Mouse (Mus musculus) embryonic facial prominence, embryonic 14.5 days (tissue): ENCODE results near the gene Tmbim1. TPM values are rescaled to one million over a fixed set of nuclear protein-coding genes. Genes with fewer than 3 reads are reported as not detected.

Source experiments
- ATAC-seq: fragments of 200-750 bp; cut with Nextera tagmentation; 2 replicates; pipeline ENCODE4 v1.8.0; 2017; ENCODE audit warnings: low read depth, moderate number of reproducible peaks, moderate TSS enrichment
- DNase-seq: peaks from one replicate; pipeline ENCODE4 v3.0.0-alpha.2; 2015; ENCODE audit warnings: low spot score
- H3K27ac ChIP-seq: fragments of 300-500 bp; sonication (generic); replicated peaks from 2 replicates; pipeline ENCODE4 v1.5.1; 2014; ENCODE audit warnings: low read depth, mild to moderate bottlenecking, low read length, moderate library complexity
- H3K27me3 ChIP-seq: fragments of 300-500 bp; sonication (generic); replicated peaks from 2 replicates; pipeline ENCODE4 v1.6.1; 2014; ENCODE audit warnings: low read length; ENCODE audit not compliant: control insufficient read depth, insufficient read depth
- H3K36me3 ChIP-seq: fragments of 300-500 bp; sonication (generic); 2 replicates; pipeline ENCODE4 v1.6.1; 2014; ENCODE audit warnings: low read length, mixed read lengths; ENCODE audit not compliant: control insufficient read depth, insufficient read depth
- H3K4me1 ChIP-seq: fragments of 300-500 bp; sonication (generic); 2 replicates; pipeline ENCODE4 v1.6.1; 2014; ENCODE audit warnings: antibody characterized with exemption, low read length; ENCODE audit not compliant: control insufficient read depth, insufficient read depth
- H3K4me2 ChIP-seq: fragments of 300-500 bp; sonication (generic); 2 replicates; pipeline ENCODE4 v1.6.1; 2014; ENCODE audit warnings: low read depth, mild to moderate bottlenecking, low read length, moderate library complexity, mixed read lengths
- H3K4me3 ChIP-seq: fragments of 300-500 bp; sonication (generic); 2 replicates; pipeline ENCODE4 v1.5.1; 2014; ENCODE audit warnings: low read depth, mild to moderate bottlenecking, low read length
- H3K9ac ChIP-seq: fragments of 300-500 bp; sonication (generic); 2 replicates; pipeline ENCODE4 v1.6.1; 2014; ENCODE audit warnings: low read depth, mild to moderate bottlenecking, low read length, moderate library complexity, mixed read lengths
- H3K9me3 ChIP-seq: fragments of 300-500 bp; sonication (generic); 2 replicates; pipeline ENCODE4 v1.6.1; 2016; ENCODE audit warnings: low read length; ENCODE audit not compliant: control insufficient read depth
- WGBS: fragments of 180-500 bp; shearing (Covaris S2); extraction: QIAGEN DNeasy Blood & Tissue Kit; methylation state at CpG from one replicate; pipeline ENCODE4 v1.1.7; 2014; 5-methylcytosine and 5-hydroxymethylcytosine counted together
- polyA plus RNA-seq: library from polyadenylated mRNA; unstranded; fragments of >200 nt; fragmentation: Nextera tagmentation; extraction: Ambion mirVana; gene quantifications from 2 replicates; pipeline ENCODE4 v1.2.1, GENCODE M21; 2014

Tmbim1 gene
- polyA plus RNA-seq, 1 experiment from 2014 or later, result 35.6 TPM

DNA sequence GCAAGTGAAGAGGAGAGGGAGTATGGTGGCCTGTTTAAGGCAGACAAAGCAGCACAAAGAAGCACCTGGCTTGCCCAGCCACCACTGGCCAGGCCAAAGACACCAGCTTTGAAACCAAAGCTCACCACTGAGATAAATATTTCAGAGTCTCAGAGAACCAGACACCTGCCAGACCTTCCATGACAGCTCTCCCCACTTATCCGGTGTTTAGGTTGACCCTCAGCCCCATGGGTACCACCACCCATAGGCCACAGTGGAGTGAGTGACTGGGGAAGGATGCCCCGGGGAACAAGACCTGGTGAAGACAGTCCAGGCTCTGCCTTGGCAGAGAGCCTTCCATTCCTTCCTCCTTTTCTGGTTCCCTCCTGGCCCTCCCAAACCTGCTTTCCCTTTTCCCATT, 2.6 kb downstream of the Tmbim1 start:
- Histone ChIP-seq H3K4me3 (peak overlapping the region; percentile 74), H3K4me1 (peaks cover 5% of the 10 kb centered on the region), H3K9me3 (no peaks in the 10 kb centered on the region), H3K36me3 (no peaks in the 10 kb centered on the region), H3K27me3 (no peaks in the 10 kb centered on the region), H3K9ac (no peak overlapping the region), H3K27ac (no peak overlapping the region), H3K4me2 (peak overlapping the region; percentile 77)
- 62% methylated on average over 2 of the region's 2 CpGs for WGBS
- ATAC-seq (no peak), DNase-seq (no peak)

DNA sequence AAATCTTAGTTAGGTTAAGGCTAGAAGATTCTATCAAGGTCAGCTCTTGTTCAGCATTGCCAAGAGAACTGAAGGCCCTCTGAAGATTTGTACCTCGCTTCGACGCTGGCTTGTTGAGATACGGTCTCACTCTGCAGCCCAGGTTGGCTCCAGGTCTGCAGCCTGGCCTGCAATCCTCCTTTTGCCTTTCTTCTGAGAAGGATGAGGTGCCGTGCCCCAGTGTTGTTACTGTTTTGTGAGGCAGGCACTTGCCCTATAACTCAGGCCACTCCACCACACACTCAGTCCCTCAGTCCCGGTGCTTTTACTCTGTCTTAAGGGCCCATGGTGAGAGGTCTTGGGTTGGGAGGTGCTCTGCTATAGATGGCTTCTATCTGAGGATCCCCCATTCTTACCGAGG, 3.2 kb downstream of the Tmbim1 start:
- Histone ChIP-seq H3K27ac (no peak overlapping the region), H3K9ac (no peak overlapping the region), H3K4me1 (peaks cover 7% of the 10 kb centered on the region), H3K36me3 (no peaks in the 10 kb centered on the region), H3K4me3 (no peak overlapping the region), H3K9me3 (no peaks in the 10 kb centered on the region), H3K27me3 (no peaks in the 10 kb centered on the region), H3K4me2 (no peak overlapping the region)
- DNase-seq (no peak), ATAC-seq (no peak)
- WGBS, result 87% methylated on average over 7 of the region's 7 CpGs

DNA sequence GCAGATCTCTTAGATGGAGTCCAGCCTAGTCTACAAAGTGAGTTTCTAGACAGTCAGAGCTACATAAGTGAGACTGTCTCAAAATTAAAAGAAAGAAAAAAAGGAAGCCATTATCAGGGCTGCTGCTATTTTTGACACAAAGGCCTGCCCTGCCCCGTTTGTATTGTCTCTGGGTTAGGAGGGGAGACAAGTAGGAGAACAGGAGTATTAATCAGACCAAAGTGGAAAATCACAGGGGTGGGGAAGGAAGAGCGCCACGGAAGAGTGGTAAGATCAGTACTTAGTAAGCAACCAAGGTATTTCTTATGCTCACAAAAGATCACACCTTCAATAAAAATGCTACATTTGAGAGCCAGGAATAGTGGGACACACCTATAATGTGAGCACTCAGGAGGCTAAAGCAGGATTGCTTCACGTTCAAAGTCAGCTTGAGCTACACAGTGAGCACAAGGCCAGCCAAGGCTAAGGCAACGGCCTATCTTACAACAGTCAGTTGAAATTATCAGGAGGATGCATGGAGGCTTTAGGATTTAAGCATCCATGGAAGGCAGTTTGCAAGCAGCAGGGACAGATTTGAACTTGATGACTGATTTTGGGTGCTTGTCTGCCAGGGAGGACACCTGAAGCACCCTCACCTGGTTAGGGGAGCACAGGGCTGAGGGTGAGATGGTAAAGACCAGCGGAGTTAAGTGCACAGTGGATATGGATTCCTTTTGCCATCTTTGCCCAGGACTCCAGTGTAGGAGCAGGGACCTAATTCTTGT, 4.9 kb downstream of the Tmbim1 start:
- no peak for DNase-seq
- ATAC-seq, result no peak
- H3K27ac ChIP-seq, result no peak overlapping the region
- H3K9ac ChIP-seq, result no peak overlapping the region
- no peak overlapping the region for H3K4me2 ChIP-seq
- no peak overlapping the region for H3K4me3 ChIP-seq
- no peaks in the 10 kb centered on the region for H3K36me3 ChIP-seq
- WGBS, result 78% methylated on average over 6 of the region's 6 CpGs
- H3K9me3 ChIP-seq, result no peaks in the 10 kb centered on the region
- peaks cover 24% of the 10 kb centered on the region for H3K4me1 ChIP-seq
- no peaks in the 10 kb centered on the region for H3K27me3 ChIP-seq

DNA sequence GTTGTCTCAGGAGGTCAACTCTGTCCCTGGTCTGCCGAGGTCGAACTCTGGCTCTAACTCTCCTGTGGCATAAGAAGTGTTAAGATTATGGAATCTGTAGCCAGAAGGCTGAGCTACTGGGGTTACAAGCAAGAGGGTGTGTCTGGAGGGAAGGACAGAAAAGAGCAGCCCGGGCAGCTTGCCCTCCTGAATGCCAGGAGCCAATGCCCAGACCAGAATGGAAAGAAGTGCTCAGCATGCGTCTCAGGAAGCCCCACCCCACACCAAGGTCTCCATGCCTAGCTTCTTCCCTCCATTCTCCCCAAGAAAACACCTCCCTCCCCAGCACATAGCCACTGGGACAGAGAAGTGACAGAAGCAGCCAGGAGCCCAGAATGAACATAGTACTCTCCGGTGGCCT, 6.4 kb downstream of the Tmbim1 start:
- ATAC-seq (no peak), DNase-seq (no peak)
- Histone ChIP-seq H3K4me3 (no peak overlapping the region), H3K27ac (peak overlapping the region; percentile 28; the same call in 1 of the 2 replicates), H3K9ac (no peak overlapping the region), H3K27me3 (no peaks in the 10 kb centered on the region), H3K36me3 (peaks cover 3% of the 10 kb centered on the region; the same call in 1 of the 2 replicates), H3K9me3 (no peaks in the 10 kb centered on the region), H3K4me1 (peaks cover 34% of the 10 kb centered on the region), H3K4me2 (no peak overlapping the region)
- WGBS, result 64% methylated on average over 5 of the region's 5 CpGs

DNA sequence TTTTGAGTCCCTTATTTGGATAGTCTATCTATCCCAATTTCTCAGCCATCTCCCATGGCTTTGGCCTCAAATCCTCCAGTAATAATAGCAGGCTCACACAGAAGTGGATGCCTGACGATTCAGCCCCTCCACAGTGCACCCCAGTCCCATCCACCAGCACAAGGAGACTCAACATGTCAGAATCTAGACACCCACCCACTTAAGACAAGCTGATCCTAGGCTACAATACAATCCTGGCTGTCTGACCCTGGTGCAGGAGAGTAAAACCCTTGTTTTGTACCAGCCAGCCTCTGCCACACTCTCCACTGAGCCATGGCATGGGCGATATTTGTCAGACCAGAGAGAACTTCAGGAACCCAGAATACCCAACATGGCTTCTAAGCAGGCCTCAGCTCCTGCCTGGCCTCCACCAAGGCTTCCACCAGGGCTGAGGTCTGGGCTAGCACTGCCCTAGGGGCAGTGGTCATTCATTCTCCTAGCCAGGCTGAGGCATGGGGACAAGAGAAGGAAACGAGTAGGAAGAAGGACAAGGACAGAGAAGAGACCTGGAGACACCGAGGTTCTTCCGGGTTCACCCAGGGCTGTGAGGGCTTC, 7.2 kb downstream of the Tmbim1 start:
- H3K27me3 ChIP-seq, result no peaks in the 10 kb centered on the region
- H3K4me1 ChIP-seq, result peaks cover 34% of the 10 kb centered on the region
- peaks cover 10% of the 10 kb centered on the region; the same call in 1 of the 2 replicates for H3K36me3 ChIP-seq
- no peak overlapping the region for H3K27ac ChIP-seq
- H3K9ac ChIP-seq, result no peak overlapping the region
- H3K9me3 ChIP-seq, result no peaks in the 10 kb centered on the region
- no peak for DNase-seq
- ATAC-seq, result no peak
- H3K4me2 ChIP-seq, result no peak overlapping the region
- no peak overlapping the region for H3K4me3 ChIP-seq
- WGBS, result 84% methylated on average over 5 of the region's 5 CpGs

DNA sequence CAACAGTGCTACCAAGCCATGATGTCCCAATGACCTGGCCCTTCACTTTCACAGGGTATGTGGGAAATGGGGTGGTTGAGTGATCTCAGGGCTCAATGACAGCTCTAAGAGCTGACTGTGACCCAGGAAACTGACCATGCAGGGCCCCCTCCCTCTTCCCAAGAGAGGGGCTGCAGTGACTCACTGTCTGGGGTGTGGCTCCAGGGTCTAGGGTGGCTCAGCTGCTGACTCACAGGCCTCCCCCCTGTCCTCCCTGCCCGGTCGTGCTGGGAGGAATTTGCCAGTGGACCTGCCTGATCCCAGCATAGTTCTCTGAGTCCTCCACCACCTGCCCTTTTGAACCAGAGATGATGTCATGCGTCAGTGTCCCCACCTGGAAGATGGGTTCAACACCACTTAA, 8.2 kb downstream of the Tmbim1 start:
- H3K9ac ChIP-seq, result peak overlapping the region; percentile 32; the same call in 1 of the 2 replicates

DNA sequence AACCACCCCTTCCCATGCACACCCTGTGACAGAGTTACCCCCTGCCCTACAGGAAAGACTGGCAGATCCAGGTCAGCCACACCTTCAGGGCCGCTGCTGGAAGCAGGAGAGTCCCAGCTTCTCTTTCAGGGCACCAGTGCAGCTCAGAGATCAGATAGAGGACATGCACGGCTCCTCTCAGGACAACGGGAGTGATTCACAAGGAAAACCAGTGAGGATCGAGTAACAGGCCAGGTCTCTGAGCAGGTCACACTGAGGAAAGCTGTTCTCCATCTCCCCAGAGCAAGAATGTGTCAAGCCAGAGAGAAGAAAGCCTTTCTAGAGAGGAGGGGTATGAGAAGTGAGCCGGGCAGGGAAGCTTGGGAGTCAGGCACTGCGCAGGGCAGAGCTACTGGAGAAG, 8.9 kb downstream of the Tmbim1 start:
- H3K27ac ChIP-seq, result peak overlapping the region; percentile 91
- H3K9ac ChIP-seq, result peak overlapping the region; percentile 32
- H3K4me3 ChIP-seq, result no peak overlapping the region
- WGBS, result 35% methylated on average over 6 of the region's 6 CpGs
- ATAC-seq, result no peak; the same call in 1 of the 2 replicates
- no peaks in the 10 kb centered on the region for H3K9me3 ChIP-seq
- no peaks in the 10 kb centered on the region for H3K27me3 ChIP-seq
- peak; percentile 37 for DNase-seq
- peaks cover 29% of the 10 kb centered on the region for H3K4me1 ChIP-seq
- peak overlapping the region; percentile 45 for H3K4me2 ChIP-seq
- H3K36me3 ChIP-seq, result peaks cover 27% of the 10 kb centered on the region; the same call in 1 of the 2 replicates

More for the DNA sequence above, 8.2 kb downstream of the Tmbim1 start:
- Histone ChIP-seq H3K9me3 (no peaks in the 10 kb centered on the region), H3K4me2 (peak overlapping the region; percentile 45), H3K27ac (peak overlapping the region; percentile 91), H3K27me3 (no peaks in the 10 kb centered on the region), H3K4me3 (no peak overlapping the region), H3K4me1 (peaks cover 29% of the 10 kb centered on the region), H3K36me3 (peaks cover 20% of the 10 kb centered on the region; the same call in 1 of the 2 replicates)
- DNase-seq (peak; percentile 24), ATAC-seq (no peak)
- WGBS, result 65% methylated on average over 3 of the region's 3 CpGs

DNA sequence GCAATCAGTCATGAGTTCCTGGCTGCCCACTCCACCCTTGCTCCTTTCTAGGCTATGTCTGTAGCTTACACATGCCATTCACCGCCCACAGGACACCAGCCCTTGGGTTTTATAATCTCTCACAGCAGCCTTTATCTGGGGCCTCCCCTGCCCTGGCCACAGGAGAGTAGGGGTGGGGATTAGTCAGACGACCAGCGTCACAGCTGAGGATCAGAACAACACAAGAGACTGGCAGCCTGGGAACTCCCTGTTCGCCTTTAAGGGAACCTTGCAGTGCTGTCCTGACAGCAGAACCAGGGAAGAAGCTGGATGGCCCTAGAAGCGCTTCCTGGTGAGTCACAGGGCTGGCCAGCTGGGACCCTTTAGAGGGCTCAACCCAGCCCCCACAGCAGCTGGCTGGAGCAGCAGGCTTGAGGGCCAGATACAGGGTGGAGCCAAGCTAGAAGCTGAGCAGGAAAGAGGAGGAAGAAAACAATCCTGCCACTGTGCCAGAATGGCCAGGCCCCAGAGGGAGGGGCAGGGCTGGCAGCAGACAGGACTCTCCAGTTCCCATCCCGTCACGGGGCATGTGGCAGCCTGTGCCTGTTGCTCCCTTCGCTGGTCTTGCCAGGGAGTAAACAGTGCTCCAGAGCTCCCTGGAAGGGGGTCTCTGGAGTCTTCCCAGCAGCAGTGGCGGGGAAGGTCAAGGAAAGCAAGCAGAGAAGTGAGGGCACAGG, 9.8 kb downstream of the Tmbim1 start:
- DNase-seq (peak; percentile 95), ATAC-seq (peak; percentile 94)
- Histone ChIP-seq H3K27me3 (no peaks in the 10 kb centered on the region), H3K4me1 (peaks cover 29% of the 10 kb centered on the region), H3K27ac (peak overlapping the region; percentile 91), H3K9me3 (no peaks in the 10 kb centered on the region), H3K9ac (peak overlapping the region; percentile 32), H3K36me3 (peaks cover 33% of the 10 kb centered on the region), H3K4me2 (peak overlapping the region; percentile 45), H3K4me3 (no peak overlapping the region)
- 5% methylated on average over 9 of the region's 9 CpGs for WGBS
